8 mouse cellular contexts compared by ENCODE assay signal in genomic region chr1:160184506-160184905, GRCm38 (mm10). TPM values are rescaled to one million over a fixed set of nuclear protein-coding genes. Genes with fewer than 3 reads are reported as not detected.
DNase-seq lines count a peak whose midpoint lies in the region; ATAC-seq and TF ChIP-seq lines count a peak whose summit lies in the region.

No protein-coding gene starts in this region.

- no peak overlapping the region for H3K9ac ChIP-seq in ES-Bruce4 (ENCODE audit: low read depth, poor library complexity, severe bottlenecking)
- H3K9ac ChIP-seq in hindbrain, embryonic 11.5 days (ENCODE audit: low read depth, low read length): no peak overlapping the region
- H3K9ac ChIP-seq in stomach, embryonic 16.5 days (ENCODE audit: low read length): no peak overlapping the region

- no peak overlapping the region for H3K4me2 ChIP-seq in hindbrain, embryonic 11.5 days (replicated peaks; ENCODE audit: low read depth, low read length)
- 0 out of 2 replicates have a peak overlapping the region, but pooled peaks have one; percentile 27 for H3K4me2 ChIP-seq in stomach, embryonic 16.5 days (ENCODE audit: low read depth, low read length)

- H3K4me3 ChIP-seq in ES-Bruce4 (ENCODE audit: low read depth, low read length): no peak overlapping the region
- H3K4me3 ChIP-seq in hindbrain, embryonic 11.5 days (ENCODE audit: low read depth, low read length): no peak overlapping the region
- no peak overlapping the region for H3K4me3 ChIP-seq in stomach, embryonic 16.5 days (replicated peaks; ENCODE audit: low read length)

- H3K27me3 ChIP-seq in ES-Bruce4 (ENCODE audit: control insufficient read depth, insufficient read depth, low read length, poor library complexity, severe bottlenecking): no peaks in the 10 kb centered on the region
- no peaks in the 10 kb centered on the region for H3K27me3 ChIP-seq in hindbrain, embryonic 11.5 days (ENCODE audit: control insufficient read depth, insufficient read depth, low read length)
- no peaks in the 10 kb centered on the region for H3K27me3 ChIP-seq in stomach, embryonic 16.5 days (ENCODE audit: control insufficient read depth, insufficient read depth, low read length)

- TF ChIP-seq EP300 in ES-Bruce4 (IDR thresholded peaks at IDR 0.05; ENCODE audit: insufficient read depth, low read depth, low read length): no peak

- no peak overlapping the region for H3K27ac ChIP-seq in ES-Bruce4 (ENCODE audit: insufficient read depth, low read length)
- no peak overlapping the region for H3K27ac ChIP-seq in hindbrain, embryonic 11.5 days (ENCODE audit: low read depth, low read length)
- H3K27ac ChIP-seq in stomach, embryonic 16.5 days (ENCODE audit: low read length): no peak overlapping the region

- no peaks in the 10 kb centered on the region for H3K9me3 ChIP-seq in ES-Bruce4 (replicated peaks; ENCODE audit: control insufficient read depth, insufficient read depth, low read length, poor library complexity, severe bottlenecking)
- H3K9me3 ChIP-seq in hindbrain, embryonic 11.5 days (ENCODE audit: control insufficient read depth, low read length): no peaks in the 10 kb centered on the region
- H3K9me3 ChIP-seq in stomach, embryonic 16.5 days (replicated peaks; ENCODE audit: control insufficient read depth, low read length): no peaks in the 10 kb centered on the region

- DNase-seq in adrenal gland, adult 2 months: peak; percentile 18
- no peak for DNase-seq in adrenal gland, adult 18-20 months (ENCODE audit: low spot score in 2 of 2)
- DNase-seq in embryo, embryonic 9.5 days (ENCODE audit: extremely low spot score): peak; percentile 59
- DNase-seq in hindbrain, embryonic 11.5 days (ENCODE audit: low spot score): peak; percentile 73
- peak; percentile 41 to 54 for DNase-seq in layer of hippocampus, postnatal 36 days
- DNase-seq in mesoderm, embryonic 11.5 days (ENCODE audit: low read depth, low spot score): peak; percentile 63

- TF ChIP-seq CTCF in ES-Bruce4 (IDR thresholded peaks at IDR 0.05; ENCODE audit: low read depth, low read length): peak; percentile 64

- WGBS in hindbrain, embryonic 11.5 days: 25% methylated on average over 5 of the region's 5 CpGs
- 20% methylated on average over 5 of the region's 5 CpGs for WGBS in stomach, embryonic 16.5 days

- H3K4me1 ChIP-seq in ES-Bruce4 (ENCODE audit: control insufficient read depth, insufficient read depth, low read length): no peaks in the 10 kb centered on the region
- no peaks in the 10 kb centered on the region for H3K4me1 ChIP-seq in hindbrain, embryonic 11.5 days (replicated peaks; ENCODE audit: control insufficient read depth, insufficient read depth, low read length)
- no peaks in the 10 kb centered on the region for H3K4me1 ChIP-seq in stomach, embryonic 16.5 days (ENCODE audit: control insufficient read depth, insufficient read depth, low read length)

- H3K36me3 ChIP-seq in ES-Bruce4 (ENCODE audit: control insufficient read depth, insufficient read depth, low read length, poor library complexity, severe bottlenecking): no peaks in the 10 kb centered on the region
- no peaks in the 10 kb centered on the region for H3K36me3 ChIP-seq in hindbrain, embryonic 11.5 days (ENCODE audit: control insufficient read depth, insufficient read depth, low read length)
- no peaks in the 10 kb centered on the region for H3K36me3 ChIP-seq in stomach, embryonic 16.5 days (ENCODE audit: control insufficient read depth, insufficient read depth, low read length)

- no peak for TF ChIP-seq POLR2A in ES-Bruce4 (IDR thresholded peaks at IDR 0.05; ENCODE audit: insufficient read depth, low read length)

- peak; percentile 81 for ATAC-seq in hindbrain, embryonic 11.5 days (ENCODE audit: low FRiP score)
- peak; percentile 33; the same call in 1 of the 2 replicates for ATAC-seq in stomach, embryonic 16.5 days (ENCODE audit: insufficient read depth, low FRiP score)

RNA-seq across cellular contexts. Expression of gene Mrps14, which starts 10.5 kb away (rescaled TPM):
- total RNA-seq in adrenal gland, adult 2 months (2021): 100 to 1,000 TPM in 1 of 2 experiments, 10 to 100 TPM in 1; 58.0 to 106 TPM
- 14.2 and 14.8 TPM in 2 replicates for polyA plus RNA-seq in adrenal gland, adult 2 months (2012; rRNA removed)
- total RNA-seq in adrenal gland, adult 18-20 months (2021): 100 to 1,000 TPM; 101 TPM
- polyA plus RNA-seq in ES-Bruce4 (2011; ENCODE audit: insufficient read depth, insufficient read length, low read depth, missing spikeins): 76.9 and 81.9 TPM in 2 replicates
- 221 and 233 TPM in 2 replicates for polyA plus RNA-seq in hindbrain, embryonic 11.5 days (2014; fragmentation: Nextera tagmentation; extraction: Ambion mirVana)
- 10 to 100 TPM; 62.8 to 76.7 TPM for total RNA-seq in layer of hippocampus, postnatal 36 days (2021)
- 251 and 271 TPM in 2 replicates for polyA plus RNA-seq in stomach, embryonic 16.5 days (2015; fragmentation: Nextera tagmentation; extraction: Ambion mirVana)

RNA-seq across cellular contexts. Expression of gene Cacybp, which starts 28.2 kb away (rescaled TPM):
- 100 to 1,000 TPM; 100 to 136 TPM for total RNA-seq in adrenal gland, adult 2 months (2021)
- 13.5 and 15.1 TPM in 2 replicates for polyA plus RNA-seq in adrenal gland, adult 2 months (2012; rRNA removed)
- total RNA-seq in adrenal gland, adult 18-20 months (2021): 100 to 1,000 TPM; 125 to 182 TPM
- 299 and 323 TPM in 2 replicates for polyA plus RNA-seq in ES-Bruce4 (2011; ENCODE audit: insufficient read depth, insufficient read length, low read depth, missing spikeins)
- 299 and 310 TPM in 2 replicates for polyA plus RNA-seq in hindbrain, embryonic 11.5 days (2014; fragmentation: Nextera tagmentation; extraction: Ambion mirVana)
- total RNA-seq in layer of hippocampus, postnatal 36 days (2021): 10 to 100 TPM; 95.8 to 98.7 TPM
- 173 and 189 TPM in 2 replicates for polyA plus RNA-seq in stomach, embryonic 16.5 days (2015; fragmentation: Nextera tagmentation; extraction: Ambion mirVana)

RNA-seq across cellular contexts. Expression of gene Tnn, which starts 31.1 kb away (rescaled TPM):
- total RNA-seq in adrenal gland, adult 2 months (2021): under 1 TPM; 0.17 to 0.20 TPM
- polyA plus RNA-seq in adrenal gland, adult 2 months (2012; rRNA removed): not detected in 2 replicates
- under 1 TPM; 0.29 to 0.30 TPM for total RNA-seq in adrenal gland, adult 18-20 months (2021)
- not detected in 2 replicates for polyA plus RNA-seq in ES-Bruce4 (2011; ENCODE audit: insufficient read depth, insufficient read length, low read depth, missing spikeins)
- 0.03 TPM in 1 of 2 replicates, not detected in the other for polyA plus RNA-seq in hindbrain, embryonic 11.5 days (2014; fragmentation: Nextera tagmentation; extraction: Ambion mirVana)
- under 1 TPM; 0.08 to 0.10 TPM for total RNA-seq in layer of hippocampus, postnatal 36 days (2021)
- 14.7 and 14.8 TPM in 2 replicates for polyA plus RNA-seq in stomach, embryonic 16.5 days (2015; fragmentation: Nextera tagmentation; extraction: Ambion mirVana)

Comparison
In these comparisons a context has a peak if more than half of its experiments do, and no peak if none do; other contexts are left out.
1. DNase-seq: peak in adrenal gland, adult 2 months (single experiment), embryo, embryonic 9.5 days (single experiment), hindbrain, embryonic 11.5 days (single experiment), layer of hippocampus, postnatal 36 days (2 of 2) and mesoderm, embryonic 11.5 days (single experiment); none in adrenal gland, adult 18-20 months (0 of 2).
2. RNA of gene Cacybp, which starts 28.2 kb away (polyA plus RNA-seq): 299 to 323 TPM in ES-Bruce4, 299 to 310 TPM in hindbrain, embryonic 11.5 days and 173 to 189 TPM in stomach, embryonic 16.5 days; 13.5 to 15.1 TPM in adrenal gland, adult 2 months; every median in the first group is over 10 times any median in the second.
3. RNA of gene Tnn, which starts 31.1 kb away (polyA plus RNA-seq): 14.7 to 14.8 TPM in stomach, embryonic 16.5 days; 0.03 TPM in hindbrain, embryonic 11.5 days, not detected in ES-Bruce4 and not detected in adrenal gland, adult 2 months; every median in the first group is over 10 times any median in the second.